Mouse (Mus musculus) hindbrain, postnatal 0 days (tissue): ENCODE data around the gene Thsd7b. TPM values are rescaled to one million over a fixed set of nuclear protein-coding genes. Genes with fewer than 3 reads are reported as not detected.
A peak's percentile ranks its signal among the peaks of the same experiment; 100 is the strongest.

Experiments
- ATAC-seq: fragments of 200-750 bp; cut with Nextera tagmentation; 2 replicates; pipeline ENCODE4 v1.8.0; 2017; ENCODE audit warnings: mild to moderate bottlenecking, moderate TSS enrichment, moderate library complexity
- DNase-seq: peaks from one replicate; pipeline ENCODE4 v3.0.0-alpha.2; 2015; ENCODE audit warnings: low spot score
- H3K27ac ChIP-seq: fragments of 300-500 bp; sonication (generic); 2 replicates; pipeline ENCODE4 v1.5.1; 2014; ENCODE audit warnings: mild to moderate bottlenecking
- H3K27me3 ChIP-seq: fragments of 300-500 bp; sonication (generic); 2 replicates; pipeline ENCODE4 v1.6.1; 2014; ENCODE audit warnings: low read length, mixed read lengths; ENCODE audit not compliant: insufficient read depth
- H3K36me3 ChIP-seq: fragments of 300-500 bp; sonication (generic); 2 replicates; pipeline ENCODE4 v1.6.1; 2014; ENCODE audit warnings: low read length, mixed read lengths; ENCODE audit not compliant: insufficient read depth
- H3K4me1 ChIP-seq: fragments of 300-500 bp; sonication (generic); 2 replicates; pipeline ENCODE4 v1.6.1; 2014; ENCODE audit warnings: antibody characterized with exemption, low read length, mixed read lengths; ENCODE audit not compliant: insufficient read depth
- H3K4me2 ChIP-seq: fragments of 300-500 bp; sonication (generic); 2 replicates; pipeline ENCODE4 v1.6.1; 2014; ENCODE audit warnings: low read depth, mild to moderate bottlenecking, low read length, moderate library complexity, mixed read lengths
- H3K4me3 ChIP-seq: fragments of 300-500 bp; sonication (generic); 2 replicates; pipeline ENCODE4 v1.5.1; 2014; ENCODE audit warnings: low read length
- H3K9ac ChIP-seq: fragments of 300-500 bp; sonication (generic); replicated peaks from 2 replicates; pipeline ENCODE4 v1.6.1; 2014; ENCODE audit warnings: mild to moderate bottlenecking, low read length, moderate library complexity, mixed read lengths
- H3K9me3 ChIP-seq: fragments of 300-500 bp; sonication (generic); 2 replicates; pipeline ENCODE4 v1.6.1; 2016; ENCODE audit warnings: low read length, mixed read lengths
- CTCF ChIP-seq: IDR thresholded peaks from 2 replicates; pipeline ENCODE4 v1.5.1; 2016; ENCODE audit warnings: antibody characterized with exemption, control low read depth, low read depth
- WGBS: fragments of 180-500 bp; shearing (Covaris S2); extraction: QIAGEN DNeasy Blood & Tissue Kit; methylation state at CpG from one replicate; pipeline ENCODE4 v1.1.7; 2014; 5-methylcytosine and 5-hydroxymethylcytosine counted together
- polyA plus RNA-seq: library from polyadenylated mRNA; unstranded; fragments of >200 nt; fragmentation: Nextera tagmentation; extraction: Ambion mirVana; gene quantifications from 2 replicates; pipeline ENCODE4 v1.2.1, GENCODE M21; 2015
- total RNA-seq: library from RNA; depleted of rRNA; stranded (reverse); fragments of >200 nt; gene quantifications from 2 replicates; pipeline ENCODE4 v1.2.3, GENCODE M21; 2014

Gene Thsd7b
- total and polyA plus RNA-seq, 2 experiments from 2014 or later = 9.5 to 19.7 TPM

DNA sequence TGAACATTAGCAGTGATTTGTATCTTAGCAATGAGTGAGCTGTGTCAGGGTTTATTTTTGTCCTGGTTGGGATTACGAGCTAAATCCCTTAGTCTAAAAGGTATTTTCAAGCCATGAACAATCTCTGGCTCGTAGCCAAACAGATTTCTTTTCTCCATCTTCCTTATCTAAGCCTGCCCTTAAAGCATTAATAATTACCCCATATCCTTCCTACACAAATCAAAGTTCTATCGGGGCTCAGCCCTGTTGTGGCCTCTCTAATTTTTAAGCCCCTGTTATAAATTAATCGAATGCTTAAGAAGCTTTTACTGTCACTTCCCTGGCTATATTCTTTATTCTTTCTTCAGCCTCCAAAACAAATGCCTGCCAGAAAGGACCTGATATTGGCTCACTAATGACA, 506.4 kb downstream of the Thsd7b start:
- Histone ChIP-seq H3K27ac (no peak overlapping the region), H3K4me2 (no peak overlapping the region), H3K27me3 (no peaks in the 10 kb centered on the region), H3K9me3 (no peaks in the 10 kb centered on the region), H3K9ac (no peak overlapping the region), H3K36me3 (no peaks in the 10 kb centered on the region), H3K4me1 (no peaks in the 10 kb centered on the region), H3K4me3 (no peak overlapping the region)
- 57% methylated on average over 4 of the region's 4 CpGs for WGBS
- no peak for TF ChIP-seq CTCF
- DNase-seq = no peak
- ATAC-seq = no peak

DNA sequence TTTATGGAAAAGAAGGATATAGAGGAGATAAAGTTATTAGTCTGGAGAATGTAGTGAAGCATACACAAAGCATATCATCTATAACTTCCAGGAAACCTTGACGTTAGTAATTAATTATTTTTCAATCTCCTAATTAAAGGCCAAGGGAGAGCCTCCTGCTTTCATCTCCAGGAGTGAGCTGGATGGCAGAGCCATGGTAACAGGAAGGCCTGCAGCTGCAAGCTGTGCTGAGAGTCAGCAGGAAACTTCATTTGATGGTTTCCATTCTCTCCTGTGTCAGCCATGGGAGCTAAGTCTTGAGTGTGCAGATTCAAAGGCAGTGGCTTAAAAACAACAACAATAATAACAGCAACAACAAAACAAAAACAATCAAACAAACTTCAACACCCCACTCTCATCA, 507.5 kb downstream of the Thsd7b start:
- no peak overlapping the region for H3K4me3 ChIP-seq
- no peak overlapping the region for H3K9ac ChIP-seq
- ATAC-seq (no peak), DNase-seq (no peak)
- no peak overlapping the region for H3K4me2 ChIP-seq
- TF ChIP-seq CTCF = no peak
- H3K27me3 ChIP-seq = no peaks in the 10 kb centered on the region
- no peaks in the 10 kb centered on the region for H3K4me1 ChIP-seq
- H3K36me3 ChIP-seq = no peaks in the 10 kb centered on the region
- H3K27ac ChIP-seq = no peak overlapping the region
- 15% methylated on average over 1 of the region's 1 CpGs for WGBS
- H3K9me3 ChIP-seq = no peaks in the 10 kb centered on the region

DNA sequence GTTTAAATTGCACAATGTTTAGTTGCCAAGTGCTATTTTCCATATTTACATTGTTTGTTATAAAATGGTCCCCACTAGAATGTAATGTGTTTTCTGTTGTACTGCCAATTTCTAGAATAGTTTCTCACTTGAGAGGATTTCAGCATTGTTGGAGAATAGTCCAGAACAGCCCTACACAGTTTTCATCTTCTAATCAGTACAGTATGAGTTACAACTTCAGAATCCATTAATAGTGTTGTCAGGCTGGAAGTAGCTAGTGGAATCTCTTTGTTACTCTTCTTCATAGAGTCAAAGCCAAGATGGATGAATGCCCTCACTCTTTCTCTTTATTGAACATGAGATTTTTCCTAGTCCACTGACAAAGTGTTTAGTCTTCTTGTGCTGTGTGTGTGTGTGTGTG, 525.4 kb downstream of the Thsd7b start:
- Histone ChIP-seq H3K27me3 (no peaks in the 10 kb centered on the region), H3K4me3 (no peak overlapping the region), H3K4me1 (no peaks in the 10 kb centered on the region), H3K27ac (no peak overlapping the region), H3K9me3 (no peaks in the 10 kb centered on the region; the same call in 1 of the 2 replicates), H3K4me2 (no peak overlapping the region), H3K9ac (no peak overlapping the region), H3K36me3 (no peaks in the 10 kb centered on the region)
- no peak for ATAC-seq
- DNase-seq = no peak
- TF ChIP-seq CTCF = no peak

DNA sequence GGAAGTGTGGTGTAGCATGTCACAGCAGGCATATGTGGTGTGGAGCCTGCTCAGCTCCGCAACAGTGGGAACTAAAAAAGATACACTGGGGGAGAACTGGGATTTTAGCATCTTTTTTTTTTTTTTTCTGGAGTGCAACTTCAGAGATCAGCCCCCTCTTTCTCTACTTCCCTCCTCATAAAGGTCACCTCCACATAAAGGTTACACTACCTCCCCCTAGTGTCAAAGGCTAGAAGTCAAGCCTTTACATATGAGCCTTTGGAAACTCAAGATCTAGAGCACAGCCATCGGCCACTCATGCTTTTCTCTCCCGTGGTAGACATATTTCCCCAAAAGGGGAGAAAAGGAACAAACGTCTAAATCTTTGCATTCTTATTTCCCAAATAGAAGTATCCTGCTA, 553.8 kb downstream of the Thsd7b start:
- ATAC-seq = no peak
- Histone ChIP-seq H3K9ac (no peak overlapping the region), H3K9me3 (no peaks in the 10 kb centered on the region), H3K4me1 (no peaks in the 10 kb centered on the region), H3K27me3 (no peaks in the 10 kb centered on the region), H3K4me3 (no peak overlapping the region), H3K27ac (no peak overlapping the region), H3K4me2 (no peak overlapping the region), H3K36me3 (no peaks in the 10 kb centered on the region)
- 81% methylated on average over 4 of the region's 4 CpGs for WGBS
- DNase-seq = no peak
- peak; percentile 19; the same call in 1 of the 2 replicates for TF ChIP-seq CTCF

DNA sequence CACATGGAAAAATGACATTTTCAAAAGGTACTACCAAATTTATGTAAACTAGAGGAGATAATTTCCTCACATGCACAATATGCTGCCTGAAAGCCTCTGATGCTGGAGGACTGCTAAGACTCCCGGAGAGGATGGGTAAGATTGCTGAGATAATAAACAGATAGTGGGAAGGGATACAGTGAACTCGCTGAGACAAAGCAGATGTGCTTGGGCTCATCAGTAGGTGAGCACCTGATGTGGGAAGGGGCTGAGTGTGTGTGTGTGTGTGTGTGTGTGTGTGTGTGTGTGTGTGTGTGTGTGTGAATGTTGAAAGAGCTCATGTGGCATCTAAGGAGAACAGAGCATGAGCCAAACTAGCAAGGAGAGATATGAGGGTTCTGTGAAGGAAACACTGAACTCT, 564.2 kb downstream of the Thsd7b start:
- H3K27ac ChIP-seq = no peak overlapping the region
- no peak for DNase-seq
- no peak overlapping the region for H3K4me2 ChIP-seq
- no peaks in the 10 kb centered on the region for H3K36me3 ChIP-seq
- H3K27me3 ChIP-seq = no peaks in the 10 kb centered on the region
- H3K4me3 ChIP-seq = no peak overlapping the region
- no peaks in the 10 kb centered on the region for H3K9me3 ChIP-seq
- no peak for TF ChIP-seq CTCF
- ATAC-seq = no peak
- WGBS = 76% methylated on average over 2 of the region's 2 CpGs
- H3K4me1 ChIP-seq = no peaks in the 10 kb centered on the region
- H3K9ac ChIP-seq = no peak overlapping the region

DNA sequence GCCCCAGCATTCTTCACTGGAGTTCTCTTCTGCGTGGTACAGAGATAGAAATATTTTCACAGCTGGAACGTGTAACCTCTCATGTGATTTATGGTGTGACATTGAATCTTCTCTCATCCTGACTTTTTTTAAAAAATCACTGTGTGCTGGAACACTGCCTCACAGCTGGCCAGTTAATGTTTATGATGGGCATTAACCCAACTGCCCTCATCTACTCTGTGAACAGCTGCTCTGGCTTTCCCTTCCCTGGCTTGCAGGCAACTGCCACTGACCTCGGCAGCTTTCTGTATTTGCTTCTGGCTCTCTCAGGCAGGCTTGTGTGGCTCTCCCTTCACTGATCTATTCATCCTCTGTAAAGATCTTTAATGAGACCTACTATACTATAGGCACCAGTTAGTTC, 564.7 kb downstream of the Thsd7b start:
- ATAC-seq (no peak), DNase-seq (no peak)
- no peaks in the 10 kb centered on the region for H3K27me3 ChIP-seq
- H3K36me3 ChIP-seq = no peaks in the 10 kb centered on the region
- no peak overlapping the region for H3K27ac ChIP-seq
- no peak overlapping the region for H3K4me2 ChIP-seq
- TF ChIP-seq CTCF = no peak
- 59% methylated on average over 3 of the region's 3 CpGs for WGBS
- H3K4me3 ChIP-seq = no peak overlapping the region
- H3K9ac ChIP-seq = no peak overlapping the region
- no peaks in the 10 kb centered on the region for H3K4me1 ChIP-seq
- H3K9me3 ChIP-seq = no peaks in the 10 kb centered on the region

DNA sequence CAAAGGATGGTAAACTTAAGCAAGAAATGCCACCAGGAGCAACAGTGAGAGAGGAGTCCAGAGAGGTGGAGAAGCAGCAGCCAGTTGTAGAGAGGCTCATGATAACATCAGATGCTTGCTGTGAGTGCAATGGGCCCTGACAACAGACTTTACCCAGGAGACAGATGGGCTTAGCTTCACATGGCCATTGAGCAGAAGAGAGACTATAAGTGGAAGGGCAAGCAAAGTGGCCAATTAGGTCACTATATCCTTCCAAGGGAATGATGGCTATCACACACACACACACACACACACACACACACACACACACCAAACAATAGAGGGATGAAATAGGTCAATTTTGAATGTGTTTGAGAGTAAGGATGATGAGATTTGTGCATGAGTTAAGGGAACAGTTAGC, 565.4 kb downstream of the Thsd7b start:
- Histone ChIP-seq H3K9ac (no peak overlapping the region), H3K36me3 (no peaks in the 10 kb centered on the region), H3K27ac (no peak overlapping the region), H3K4me2 (no peak overlapping the region), H3K4me1 (no peaks in the 10 kb centered on the region), H3K4me3 (no peak overlapping the region), H3K27me3 (no peaks in the 10 kb centered on the region), H3K9me3 (no peaks in the 10 kb centered on the region)
- no peak for TF ChIP-seq CTCF
- no peak for DNase-seq
- no peak for ATAC-seq
